Mouse (Mus musculus) embryo, embryonic 10 days (tissue): Measurements from ENCODE around the gene Lypd8.

Experiments
- DNase-seq: peaks from one replicate; pipeline ENCODE4 v3.0.0-alpha.2; 2015; ENCODE audit warnings: low spot score

Lypd8 gene

GRCm38 (mm10) chr11:58399985-58400645, 21.3 kb downstream of the Lypd8 start:
- no peak for DNase-seq

- DNase-seq: no peak
Measured at GRCm38 (mm10) chr11:58400655-58401054, 21.8 kb downstream of the Lypd8 start.

GRCm38 (mm10) chr11:58408066-58408465, 29.2 kb downstream of the Lypd8 start:
- no peak for DNase-seq

- DNase-seq: no peak
Measured at GRCm38 (mm10) chr11:58418336-58418735, 39.5 kb downstream of the Lypd8 start.

GRCm38 (mm10) chr11:58420815-58421214, 42.0 kb downstream of the Lypd8 start, which contains the start of gene 1810065E05Rik:
TSS of gene 1810065E05Rik (plus strand) at chr11:58421111.
- DNase-seq: no peak

GRCm38 (mm10) chr11:58432259-58432658, 53.4 kb downstream of the Lypd8 start, which contains the start of gene Gm12253:
TSS of gene Gm12253 (plus strand) at chr11:58432559.
- DNase-seq: no peak

GRCm38 (mm10) chr11:58437866-58438265, 59.0 kb downstream of the Lypd8 start:
- peak; percentile 11 for DNase-seq
